Mouse (Mus musculus) heart, postnatal 14 days (tissue): ENCODE results near the gene Cln5. TPM values are rescaled to one million over a fixed set of nuclear protein-coding genes. Genes with fewer than 3 reads are reported as not detected.

ENCODE experiments used
- DNase-seq, 2 experiments: peaks; one replicate each; pipeline ENCODE4 v3.0.0; 2021 to 2022
- intact Hi-C: fragments of 180-260 bp; cut with DNase I; formaldehyde crosslinking; loops from one replicate; pipeline ENCODE4 v1.15.1; 2025
- total RNA-seq, 2 experiments: library from RNA; stranded (reverse); gene quantifications; 2 replicates each; pipeline ENCODE4 v1.2.3; 2021

Cln5 gene
- total RNA-seq, 2 experiments from 2014 or later, result 16.4 to 17.9 TPM

- no peak for DNase-seq
- intact Hi-C loops, result no loop called here
These were observed 5.2 kb downstream of the Cln5 start for GRCm38 (mm10) chr14:103075166-103075565.

GRCm38 (mm10) chr14:103077272-103078005 is 7.4 kb downstream of the Cln5 start:
- intact Hi-C loops, result no loop called here
- DNase-seq, result no peak

DNA sequence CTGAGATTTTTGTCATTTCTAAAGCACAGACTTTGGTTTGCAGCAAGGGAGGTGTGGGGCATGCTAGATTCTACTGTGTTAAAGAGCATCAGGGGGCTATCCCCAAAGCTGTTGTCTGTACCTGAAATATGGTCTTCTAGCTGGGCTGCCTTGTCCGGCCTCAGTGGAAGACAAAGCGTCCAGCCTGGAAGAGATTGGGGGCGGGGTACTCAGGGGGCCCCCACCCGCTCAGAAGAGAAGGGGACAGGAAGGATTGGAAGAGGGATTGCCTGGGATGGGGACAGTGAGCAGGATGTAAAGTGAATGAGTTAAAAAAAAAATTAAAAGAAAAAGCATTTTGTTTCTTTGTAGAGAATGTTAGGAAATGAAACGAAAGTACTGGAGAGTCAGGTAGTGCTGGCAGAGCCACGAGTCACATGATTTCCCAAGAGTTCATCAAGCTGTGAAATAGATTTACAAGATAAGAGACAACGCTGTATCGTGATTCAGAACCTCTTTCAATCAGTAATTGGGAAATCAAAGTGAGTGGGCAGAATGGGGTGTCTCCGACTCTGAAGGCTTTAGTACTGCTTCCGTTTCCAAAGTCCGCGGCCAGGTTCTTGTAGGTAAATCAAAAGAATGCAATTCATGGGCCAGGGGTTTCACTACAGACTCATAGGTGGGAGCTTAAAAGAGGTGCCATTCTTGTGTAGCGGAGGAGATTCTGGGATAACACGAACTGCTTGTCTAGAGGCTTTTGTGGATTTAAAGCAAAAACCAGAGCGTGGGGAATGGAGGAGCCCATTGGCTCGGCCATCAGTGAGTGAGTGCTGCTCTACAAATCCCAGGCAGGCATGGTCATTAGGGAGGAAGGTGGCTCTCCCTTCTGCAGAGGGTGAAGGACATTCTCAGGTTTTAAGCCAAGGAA is 8.2 kb downstream of the Cln5 start:
- no peak for DNase-seq
- intact Hi-C loops, result no loop called here

DNA sequence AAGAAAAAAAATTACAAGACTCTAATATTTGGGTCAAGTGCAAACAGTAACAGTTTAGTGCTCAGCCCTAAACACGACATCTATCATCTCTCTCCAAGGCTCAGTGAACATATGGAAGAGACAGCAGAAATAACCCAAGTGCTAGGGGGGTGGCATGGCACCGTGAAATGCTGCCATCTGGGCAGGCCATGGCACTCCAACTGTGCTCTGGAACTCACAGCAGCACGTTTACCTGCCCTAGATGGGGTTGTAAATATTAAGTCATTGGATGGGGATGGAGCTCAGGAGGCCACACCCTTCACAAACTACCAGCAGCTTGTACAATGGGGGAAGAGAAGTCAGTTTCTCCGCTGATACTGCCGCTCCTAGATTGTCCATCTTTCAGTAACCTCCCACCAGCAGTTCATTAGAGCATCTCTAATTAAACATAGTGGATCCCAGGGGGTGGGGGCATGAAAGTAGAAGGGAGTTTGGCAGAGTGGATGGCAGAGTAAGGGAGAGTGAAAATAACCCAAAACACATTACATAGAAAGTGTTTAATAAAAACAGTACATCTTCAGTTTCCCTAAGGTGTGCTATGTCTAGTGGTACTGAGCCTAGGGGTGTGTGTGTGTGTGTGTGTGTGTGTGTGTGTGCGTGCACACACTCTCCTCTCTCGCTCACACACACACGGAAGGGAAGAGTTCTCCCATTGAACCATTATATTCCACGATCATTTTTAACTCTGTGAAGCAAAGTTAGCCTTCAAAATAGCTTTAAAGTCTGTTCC is 9.4 kb downstream of the Cln5 start:
- intact Hi-C loops, result no loop called here
- DNase-seq, result no peak

DNA sequence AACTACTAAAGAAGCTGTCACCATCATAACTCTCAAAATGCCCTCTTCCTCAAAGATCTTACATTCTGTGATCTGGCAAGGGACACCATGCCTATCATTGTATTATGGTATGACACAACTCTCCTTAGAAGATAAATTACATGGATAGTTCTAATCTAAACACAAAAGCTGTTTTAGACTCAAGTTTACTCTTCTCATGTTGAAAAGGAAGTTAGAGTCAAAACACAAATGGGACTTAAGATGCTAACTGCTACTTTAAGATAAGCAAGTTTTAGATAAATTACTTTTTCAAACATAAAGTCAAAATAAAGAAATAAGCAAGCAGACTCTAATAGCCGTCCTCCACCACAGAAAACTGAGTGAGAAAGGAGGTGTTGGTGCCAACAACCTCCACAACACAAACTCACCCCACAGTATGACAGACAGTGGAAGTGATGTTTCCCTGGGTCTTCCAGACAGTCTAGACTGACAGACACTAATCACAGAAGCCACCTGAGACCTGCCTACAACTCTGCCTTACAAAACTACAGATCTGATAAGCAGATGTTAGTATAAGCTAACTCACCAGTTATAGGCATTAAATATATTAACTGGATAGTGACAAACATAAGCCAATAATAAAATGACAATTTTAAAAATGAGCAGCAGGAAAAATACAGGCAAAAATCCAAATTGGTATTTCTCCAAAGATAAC is 16.0 kb downstream of the Cln5 start:
- no peak for DNase-seq
- intact Hi-C loops, result no loop called here

GRCm38 (mm10) chr14:103086671-103087324 is 16.8 kb downstream of the Cln5 start:
- intact Hi-C loops, result no loop called here
- no peak for DNase-seq

DNA sequence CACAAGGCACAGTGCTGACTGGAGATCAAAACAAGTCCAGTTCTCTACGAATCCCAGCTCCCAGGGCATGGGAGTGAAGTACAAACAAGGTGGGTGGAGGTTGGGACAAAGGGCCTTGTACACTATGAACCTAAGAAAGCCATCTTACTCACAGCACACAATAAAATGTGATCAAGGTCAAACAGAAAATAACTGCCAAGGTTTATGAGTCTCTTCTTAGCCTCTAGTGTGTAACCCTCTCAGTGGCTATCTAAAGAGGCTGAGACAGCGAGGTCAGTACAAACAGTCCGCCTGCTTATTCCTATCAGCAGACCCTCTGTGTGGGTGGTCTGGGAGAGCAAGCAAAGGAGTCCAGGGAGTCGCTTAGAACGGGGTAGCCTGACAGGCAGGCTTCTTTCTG is 17.8 kb downstream of the Cln5 start:
- DNase-seq, result no peak
- intact Hi-C loops, result no loop called here

- peak; percentile 57 to 76 for DNase-seq
- intact Hi-C loops, result no loop called here
These were observed 18.6 kb downstream of the Cln5 start for GRCm38 (mm10) chr14:103088624-103089023.

DNA sequence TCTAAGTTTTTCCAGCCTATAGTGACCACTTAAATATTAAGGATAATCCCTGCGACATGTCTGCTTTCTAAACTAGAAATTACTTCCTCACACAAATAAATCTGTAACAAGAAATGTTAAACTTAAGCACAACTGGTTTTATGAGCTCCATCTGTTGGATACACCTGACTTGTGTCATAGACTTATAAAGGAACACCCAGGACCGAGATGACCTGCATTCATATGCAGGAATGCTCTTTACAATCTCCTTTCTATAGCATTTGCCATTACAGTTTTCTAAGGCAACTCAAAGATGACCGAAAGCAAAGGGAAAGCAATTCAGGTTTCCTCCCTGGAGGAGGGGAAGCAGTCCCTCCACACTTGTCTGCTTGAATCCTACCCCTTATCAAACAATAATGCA is 23.2 kb downstream of the Cln5 start:
- intact Hi-C loops, result no loop called here
- DNase-seq, result no peak

- no peak for DNase-seq
- intact Hi-C loops, result no loop called here
These were observed 23.7 kb downstream of the Cln5 start for GRCm38 (mm10) chr14:103093670-103094069.

GRCm38 (mm10) chr14:103095036-103095435 is 25.0 kb downstream of the Cln5 start:
- intact Hi-C loops, result no loop called here
- DNase-seq, result no peak

DNA sequence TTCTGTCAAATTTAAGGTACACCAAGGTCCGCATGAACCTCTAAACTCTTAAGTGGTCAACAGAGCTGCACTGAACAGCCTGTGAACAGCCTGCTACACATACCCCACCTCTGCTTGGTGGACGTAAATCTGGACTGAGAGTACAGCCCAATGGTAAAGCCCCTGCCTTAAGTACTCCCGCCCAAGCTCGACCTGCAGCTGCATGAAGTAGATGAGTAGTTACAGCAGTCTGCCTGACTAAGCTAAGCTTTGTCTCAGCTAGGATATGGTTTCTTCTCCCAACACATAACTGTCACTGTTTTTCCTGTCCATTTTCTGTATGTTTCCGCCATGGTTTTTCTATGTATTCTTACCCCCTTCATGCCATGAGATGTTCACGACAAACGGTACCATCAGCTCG is 25.8 kb downstream of the Cln5 start:
- DNase-seq, result no peak
- intact Hi-C loops, result loop anchor here (2.0 kb wide), 1 partner anchor 25 kb away; the partner anchor contains the start of gene Cln5

DNA sequence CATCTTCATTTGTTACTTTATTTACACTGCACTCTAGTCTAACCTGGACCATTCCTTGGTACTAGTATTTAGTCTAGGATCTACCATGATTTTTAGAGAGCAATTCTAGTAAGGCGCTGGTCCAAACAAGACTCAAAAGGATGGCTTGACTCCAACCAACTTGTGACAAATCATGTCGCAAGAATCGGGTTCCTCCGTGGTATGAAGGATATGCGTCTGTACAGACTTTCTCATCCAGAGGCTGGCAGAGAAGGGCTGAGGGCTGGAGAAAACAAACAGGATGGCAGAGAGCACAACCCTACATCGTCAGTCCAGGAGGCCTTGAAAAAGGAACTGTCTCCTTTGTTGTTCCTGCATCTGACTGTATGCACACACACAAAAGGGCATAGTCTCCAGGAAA is 26.6 kb downstream of the Cln5 start:
- DNase-seq, result peak in 1 of 2 experiments; percentile 17
- intact Hi-C loops, result loop anchor here (2.0 kb wide), 1 partner anchor 26 kb away; the partner anchor contains the start of gene Cln5

DNA sequence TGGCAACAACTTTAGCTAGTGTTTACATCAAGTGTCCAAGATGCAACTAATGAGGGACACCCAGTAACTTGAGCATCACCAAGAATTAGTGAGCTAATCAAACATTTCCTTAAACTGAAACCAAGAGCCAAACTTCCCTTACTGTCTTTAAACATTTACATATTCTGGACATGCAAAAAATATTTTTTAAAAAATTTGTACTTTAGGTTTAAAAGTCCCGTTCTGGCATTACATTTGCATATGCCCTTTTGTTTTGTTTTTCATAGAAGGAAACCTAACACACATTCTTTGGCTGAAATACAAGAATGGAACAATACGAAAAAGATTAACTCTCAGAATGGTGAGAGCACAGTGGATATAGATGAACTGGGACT is 28.2 kb downstream of the Cln5 start:
- intact Hi-C loops, result no loop called here
- no peak for DNase-seq

DNA sequence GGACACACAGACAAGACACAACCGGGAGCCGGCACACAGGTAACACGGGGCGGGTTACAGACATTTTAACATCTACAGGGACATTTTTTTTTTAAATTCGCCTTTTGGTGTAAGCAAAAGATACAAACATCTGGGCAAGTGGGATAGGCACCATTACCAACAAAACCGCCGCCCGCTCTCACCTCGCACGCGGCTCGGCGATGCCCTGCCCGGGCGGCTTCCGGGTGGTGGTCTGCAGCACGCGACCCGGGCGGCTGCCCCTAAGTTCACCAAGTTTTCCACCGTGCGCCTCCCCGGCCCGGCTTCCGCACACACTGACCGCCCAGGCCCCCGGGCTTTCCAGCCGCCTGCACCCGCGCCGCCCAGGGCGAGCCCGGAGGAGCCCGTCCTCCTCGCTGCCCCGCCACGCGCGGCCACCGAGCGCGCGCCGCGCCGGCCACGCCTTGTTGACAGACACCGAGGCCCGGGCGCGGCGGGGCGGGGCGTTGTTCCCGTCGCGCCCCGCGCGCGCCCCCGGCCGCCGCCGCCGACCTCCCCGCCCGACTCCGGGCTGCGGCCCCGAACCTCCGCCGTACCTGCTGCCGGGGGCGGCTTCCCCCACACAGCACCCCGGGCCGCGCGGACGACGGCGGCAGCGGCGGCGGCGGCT is 28.7 kb downstream of the Cln5 start:
- intact Hi-C loops, result no loop called here

DNA sequence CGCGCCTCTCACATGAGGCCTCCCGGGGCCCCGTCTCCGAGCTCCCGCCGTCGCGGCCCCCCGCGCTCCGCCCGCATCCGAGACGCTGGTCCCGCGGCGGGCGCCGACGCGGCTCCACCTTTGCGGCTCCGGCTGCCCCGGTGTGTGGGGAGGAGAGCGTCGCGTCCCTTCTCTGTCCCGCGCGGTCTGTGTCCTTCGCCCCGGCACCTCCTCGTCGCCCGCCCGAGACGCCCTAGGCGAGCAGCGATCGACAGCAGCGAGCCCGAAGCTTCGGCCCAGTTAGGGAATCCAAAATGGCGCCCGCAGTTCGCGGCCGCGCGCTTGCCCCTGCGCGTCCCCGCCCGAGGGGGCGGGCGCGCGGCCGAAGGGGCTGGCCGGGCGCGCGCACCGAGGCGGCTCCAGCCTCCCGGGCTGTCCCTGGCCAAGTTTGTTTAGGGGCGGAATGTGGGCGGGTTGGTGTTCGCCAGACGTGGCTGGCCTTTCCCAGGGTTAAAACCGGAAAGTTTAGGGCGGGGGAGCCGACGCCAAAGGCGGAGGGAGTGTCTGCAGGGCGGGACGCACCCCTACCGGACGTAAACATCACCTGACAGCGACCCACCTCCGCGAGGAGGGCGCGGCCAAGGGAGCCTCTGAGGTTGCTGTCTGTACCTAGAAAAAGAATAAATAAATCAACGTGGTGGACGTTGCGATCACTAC is 29.4 kb downstream of the Cln5 start, which contains the start of gene Fbxl3:
Gene Fbxl3 (minus strand): TSS at position 329 of the 696 bp plus-strand sequence.
- intact Hi-C loops, result no loop called here
- DNase-seq, result peak; percentile 93 to 94

More for the DNA sequence above, 28.7 kb downstream of the Cln5 start:
- peak; percentile 90 to 94 for DNase-seq

- no peak for DNase-seq
- intact Hi-C loops, result no loop called here
These were observed 30.3 kb downstream of the Cln5 start for GRCm38 (mm10) chr14:103100296-103100695.

DNA sequence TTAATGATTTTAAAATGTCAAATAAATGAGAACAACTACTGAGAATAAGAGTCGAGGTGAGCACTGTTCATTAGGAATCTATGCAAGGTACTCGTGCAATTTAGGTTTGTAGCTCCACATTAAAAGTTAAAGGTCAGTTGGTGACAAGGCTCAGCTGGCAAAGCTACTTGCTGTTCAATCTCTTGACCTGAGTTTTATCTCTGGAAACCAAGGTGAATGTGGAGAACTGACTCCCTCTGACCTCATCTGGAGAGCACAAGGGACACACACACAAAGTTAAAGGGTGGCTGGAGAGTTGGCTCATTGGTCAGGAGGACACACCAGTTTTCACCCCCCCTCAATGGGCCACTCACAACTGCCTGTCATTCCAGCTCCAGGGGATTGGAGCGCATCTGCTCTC is 31.2 kb downstream of the Cln5 start:
- intact Hi-C loops, result no loop called here
- no peak for DNase-seq

- no peak for DNase-seq
- intact Hi-C loops, result no loop called here
These were observed 32.2 kb downstream of the Cln5 start for GRCm38 (mm10) chr14:103102246-103102645.
